In the genomic region with DNA sequence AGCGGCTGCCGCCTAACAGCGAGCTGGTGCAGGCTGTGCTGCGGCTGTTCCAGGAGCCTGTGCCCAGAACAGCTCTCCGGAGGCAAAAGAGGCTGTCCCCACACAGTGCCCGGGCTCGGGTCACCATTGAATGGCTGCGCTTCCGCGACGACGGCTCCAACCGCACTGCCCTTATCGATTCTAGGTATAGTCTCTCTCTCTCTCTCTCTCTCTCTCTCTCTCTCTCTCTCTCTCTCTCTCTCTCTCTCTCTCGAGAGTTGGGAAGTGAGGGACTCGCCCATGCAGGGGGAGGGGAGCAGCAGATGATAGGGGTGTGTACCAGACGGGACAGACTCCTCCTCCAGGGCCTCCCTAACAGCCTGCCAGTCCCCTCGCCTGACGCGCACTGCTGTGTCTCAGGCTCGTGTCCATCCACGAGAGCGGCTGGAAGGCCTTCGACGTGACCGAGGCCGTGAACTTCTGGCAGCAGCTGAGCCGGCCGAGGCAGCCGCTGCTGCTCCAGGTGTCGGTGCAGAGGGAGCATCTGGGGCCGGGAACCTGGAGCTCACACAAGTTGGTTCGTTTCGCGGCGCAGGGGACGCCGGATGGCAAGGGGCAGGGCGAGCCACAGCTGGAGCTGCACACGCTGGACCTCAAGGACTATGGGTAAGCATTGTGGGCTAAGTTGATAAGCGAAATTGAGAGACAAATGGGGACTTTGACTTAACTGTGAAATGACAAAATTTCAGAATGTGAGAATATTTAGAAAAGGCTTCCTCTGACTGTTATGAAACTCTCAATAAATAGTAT, we compare ENCODE assay signal across 9 mouse cellular contexts. TPM values are rescaled to one million over a fixed set of nuclear protein-coding genes. Genes with fewer than 3 reads are reported as not detected.
DNase-seq lines count a peak whose midpoint lies in the region; ATAC-seq and TF ChIP-seq lines count a peak whose summit lies in the region.
"Not testable (repeated sequence)": the region's sequence is repeated elsewhere in the genome, so short reads cannot be mapped to it uniquely, and the experiment has no call there.
"Had no signal": no experiment of that assay in that cellular context is flagged by ENCODE, and none has a peak within 500 bp of the region (broad histone marks: within the 10 kb centered on the region; RNA-seq: fewer than 3 reads in every experiment).

No protein-coding gene starts in this region.

- WGBS in liver, embryonic 16.5 days (ENCODE audit: insufficient replicate concordance), result 1% methylated on average over 32 of the region's 41 CpGs
- WGBS in midbrain, postnatal 0 days, result 5% methylated on average over 32 of the region's 41 CpGs
- WGBS in stomach, embryonic 16.5 days, result 3% methylated on average over 35 of the region's 41 CpGs

- peak; percentile 76 to 80 for ATAC-seq in hematopoietic stem cell, adult 5-6 weeks (replicated peaks in 1 of 2; ENCODE audit: insufficient read depth in 1 of 2, low FRiP score in 2 of 2, low TSS enrichment in 1 of 2, low read depth in 1 of 2, poor library complexity in 2 of 2, severe bottlenecking in 2 of 2)
- ATAC-seq in liver, embryonic 16.5 days (ENCODE audit: low read depth), result peak; percentile 96
- ATAC-seq in midbrain, postnatal 0 days (ENCODE audit: low FRiP score), result 0 out of 2 replicates have a peak, but pooled peaks have one; percentile 44
- ATAC-seq in stomach, embryonic 16.5 days (ENCODE audit: insufficient read depth, low FRiP score), result peak; percentile 93

- H3K27me3 ChIP-seq in liver, embryonic 16.5 days (ENCODE audit: control insufficient read depth, insufficient read depth, low read depth, low read length), result peaks cover 18% of the 10 kb centered on the region
- peaks cover 35% of the 10 kb centered on the region for H3K27me3 ChIP-seq in midbrain, postnatal 0 days (ENCODE audit: insufficient read depth, low read length)
- peaks cover 15% of the 10 kb centered on the region for H3K27me3 ChIP-seq in stomach, embryonic 16.5 days (ENCODE audit: control insufficient read depth, insufficient read depth, low read length)

- not testable (repeated sequence) for H3K36me3 ChIP-seq in ES-E14 (ENCODE audit: control insufficient read depth, insufficient read depth, low read length, poor library complexity, severe bottlenecking); liver, embryonic 16.5 days (ENCODE audit: control insufficient read depth, insufficient read depth); midbrain, postnatal 0 days (ENCODE audit: insufficient read depth, low read length); stomach, embryonic 16.5 days (ENCODE audit: control insufficient read depth, insufficient read depth, low read length)

- in situ Hi-C loops in ES-E14 (cut with MboI; ENCODE audit: low sequenced_read_pairs in 2 of 2, unreplicated experiment in 2 of 2), result not testable (repeated sequence)

- intact Hi-C loops in gastrocnemius, adult 2 months (cut with DNase I), result not testable (repeated sequence)

- not testable (repeated sequence) for DNase-seq in ES-E14 (ENCODE audit: low read depth, low spot score)
- DNase-seq in embryo, embryonic 11 days, result peak; percentile 52
- peak; percentile 69 for DNase-seq in gastrocnemius, adult 2 months
- DNase-seq in kidney, postnatal 14 days, result peak; percentile 51
- DNase-seq in midbrain, postnatal 0 days (ENCODE audit: low spot score), result peak; percentile 22

- H3K9me3 ChIP-seq in ES-E14 (ENCODE audit: control insufficient read depth, insufficient read depth, low read depth, low read length); liver, embryonic 16.5 days (replicated peaks; ENCODE audit: control insufficient read depth, low read length); midbrain, postnatal 0 days (ENCODE audit: low read length); stomach, embryonic 16.5 days (replicated peaks; ENCODE audit: control insufficient read depth, low read length): not testable (repeated sequence)

- TF ChIP-seq CTCF in gastrocnemius, adult 2 months (IDR thresholded peaks at IDR 0.05); midbrain, postnatal 0 days (IDR thresholded peaks at IDR 0.05): not testable (repeated sequence)

- H3K4me1 ChIP-seq in ES-E14 (ENCODE audit: control insufficient read depth in 2 of 2, insufficient read depth in 2 of 2, low read length in 2 of 2, poor library complexity in 1 of 2), result peaks cover 0 to 15% of the 10 kb centered on the region in 2 experiments; a peak in 2 of 4 replicates
- peaks cover 32% of the 10 kb centered on the region for H3K4me1 ChIP-seq in liver, embryonic 16.5 days (ENCODE audit: control insufficient read depth, low read depth, low read length)
- H3K4me1 ChIP-seq in midbrain, postnatal 0 days (ENCODE audit: insufficient read depth, low read length); stomach, embryonic 16.5 days (ENCODE audit: control insufficient read depth, insufficient read depth, low read length): not testable (repeated sequence)

- not testable (repeated sequence) for H3K27ac ChIP-seq in ES-E14 (ENCODE audit: insufficient read depth, low read depth, low read length, poor library complexity, severe bottlenecking); midbrain, postnatal 0 days (ENCODE audit: low read depth, low read length); stomach, embryonic 16.5 days (ENCODE audit: low read length)
- peak overlapping the region; percentile 56 for H3K27ac ChIP-seq in gastrocnemius, adult 2 months
- H3K27ac ChIP-seq in liver, embryonic 16.5 days (ENCODE audit: low read length), result peak overlapping the region; percentile 58

- peak overlapping the region; percentile 41 for H3K9ac ChIP-seq in ES-E14 (ENCODE audit: insufficient read depth, low read depth, low read length, poor library complexity, severe bottlenecking)
- peak overlapping the region; percentile 56 for H3K9ac ChIP-seq in liver, embryonic 16.5 days (ENCODE audit: low read depth, low read length)
- H3K9ac ChIP-seq in midbrain, postnatal 0 days (replicated peaks; ENCODE audit: low read length, poor library complexity, severe bottlenecking), result not testable (repeated sequence)
- peak overlapping the region; percentile 62 for H3K9ac ChIP-seq in stomach, embryonic 16.5 days (ENCODE audit: low read length)

- peak overlapping the region; percentile 79 for H3K4me2 ChIP-seq in liver, embryonic 16.5 days (ENCODE audit: low read depth, low read length)
- peak overlapping the region; percentile 22; the same call in 1 of the 2 replicates for H3K4me2 ChIP-seq in midbrain, postnatal 0 days (ENCODE audit: low read depth, low read length, poor library complexity, severe bottlenecking)
- H3K4me2 ChIP-seq in stomach, embryonic 16.5 days (ENCODE audit: low read depth, low read length), result peak overlapping the region; percentile 59

- peak overlapping the region; percentile 59 to 62 for H3K4me3 ChIP-seq in ES-E14 (ENCODE audit: insufficient read depth in 1 of 2, low read depth in 1 of 2, low read length in 2 of 2, poor library complexity in 1 of 2, severe bottlenecking in 1 of 2)
- peak overlapping the region; percentile 62 for H3K4me3 ChIP-seq in gastrocnemius, adult 2 months
- peak overlapping the region; percentile 62 for H3K4me3 ChIP-seq in liver, embryonic 16.5 days (ENCODE audit: low read depth, low read length)
- 0 out of 2 replicates have a peak overlapping the region, but pooled peaks have one; percentile 2 for H3K4me3 ChIP-seq in midbrain, postnatal 0 days (ENCODE audit: low read depth, low read length)
- H3K4me3 ChIP-seq in stomach, embryonic 16.5 days (replicated peaks; ENCODE audit: low read length), result peak overlapping the region; percentile 40

RNA-seq across cellular contexts. Expression of a gene that starts 2.0 kb away (rescaled TPM):
- 281 and 714 TPM in 2 replicates for total RNA-seq in ES-E14 (2012; rRNA removed)
- under 1 TPM; 0.22 to 0.33 TPM for total RNA-seq in gastrocnemius, adult 2 months (2021)
- 0.45 and 2.9 TPM in 2 replicates for total RNA-seq in hematopoietic stem cell, adult 5-6 weeks (2017)
- polyA plus RNA-seq in liver, embryonic 16.5 days (2015; fragmentation: Nextera tagmentation; extraction: Ambion mirVana), result 3.5 and 3.6 TPM in 2 replicates
- 0.38 TPM in 1 of 2 replicates, not detected in the other for total RNA-seq in midbrain, postnatal 0 days (2014; rRNA removed)
- polyA plus RNA-seq in midbrain, postnatal 0 days (2015; fragmentation: Nextera tagmentation; extraction: Ambion mirVana), result 0.41 and 0.42 TPM in 2 replicates
- 4.0 and 4.2 TPM in 2 replicates for polyA plus RNA-seq in stomach, embryonic 16.5 days (2015; fragmentation: Nextera tagmentation; extraction: Ambion mirVana)

RNA-seq across cellular contexts. Expression of a gene that starts 5.3 kb away (rescaled TPM):
- total RNA-seq in ES-E14 (2012; rRNA removed), result 14.7 and 30.5 TPM in 2 replicates
- 10 to 100 TPM; 13.9 to 14.5 TPM for total RNA-seq in gastrocnemius, adult 2 months (2021)
- 21.8 and 25.5 TPM in 2 replicates for total RNA-seq in hematopoietic stem cell, adult 5-6 weeks (2017)
- 8.9 and 10.9 TPM in 2 replicates for polyA plus RNA-seq in liver, embryonic 16.5 days (2015; fragmentation: Nextera tagmentation; extraction: Ambion mirVana)
- 4.8 and 6.4 TPM in 2 replicates for total RNA-seq in midbrain, postnatal 0 days (2014; rRNA removed)
- 1.3 and 1.7 TPM in 2 replicates for polyA plus RNA-seq in midbrain, postnatal 0 days (2015; fragmentation: Nextera tagmentation; extraction: Ambion mirVana)
- 29.2 and 35.3 TPM in 2 replicates for polyA plus RNA-seq in stomach, embryonic 16.5 days (2015; fragmentation: Nextera tagmentation; extraction: Ambion mirVana)

RNA-seq across cellular contexts. Expression of a gene that starts 32.7 kb away (rescaled TPM):
- 122 and 151 TPM in 2 replicates for total RNA-seq in ES-E14 (2012; rRNA removed)
- total RNA-seq in gastrocnemius, adult 2 months (2021), result 10 to 100 TPM; 10.3 to 11.7 TPM
- total RNA-seq in hematopoietic stem cell, adult 5-6 weeks (2017), result 21.5 and 25.4 TPM in 2 replicates
- polyA plus RNA-seq in liver, embryonic 16.5 days (2015; fragmentation: Nextera tagmentation; extraction: Ambion mirVana), result 81.2 and 83.4 TPM in 2 replicates
- total RNA-seq in midbrain, postnatal 0 days (2014; rRNA removed), result 48.5 and 50.5 TPM in 2 replicates
- 60.5 and 63.7 TPM in 2 replicates for polyA plus RNA-seq in midbrain, postnatal 0 days (2015; fragmentation: Nextera tagmentation; extraction: Ambion mirVana)
- polyA plus RNA-seq in stomach, embryonic 16.5 days (2015; fragmentation: Nextera tagmentation; extraction: Ambion mirVana), result 99.6 and 105 TPM in 2 replicates

RNA-seq across cellular contexts. Expression of a gene that starts 43.9 kb away (rescaled TPM):
- total RNA-seq in ES-E14 (2012; rRNA removed), result 68.3 and 219 TPM in 2 replicates
- total RNA-seq in gastrocnemius, adult 2 months (2021), result not detected
- total RNA-seq in hematopoietic stem cell, adult 5-6 weeks (2017), result not detected in 2 replicates
- not detected in 2 replicates for polyA plus RNA-seq in liver, embryonic 16.5 days (2015; fragmentation: Nextera tagmentation; extraction: Ambion mirVana)
- total RNA-seq in midbrain, postnatal 0 days (2014; rRNA removed), result 3.0 and 12.8 TPM in 2 replicates
- 7.7 and 8.6 TPM in 2 replicates for polyA plus RNA-seq in midbrain, postnatal 0 days (2015; fragmentation: Nextera tagmentation; extraction: Ambion mirVana)
- polyA plus RNA-seq in stomach, embryonic 16.5 days (2015; fragmentation: Nextera tagmentation; extraction: Ambion mirVana), result 0.35 TPM in 1 of 2 replicates, not detected in the other
- total RNA-seq: gastrocnemius, postnatal 4 days had no signal

Comparison
In these comparisons a context has a peak if more than half of its experiments do, and no peak if none do; other contexts are left out.
1. H3K4me3 ChIP-seq: peak in every context shown above with its lines; median percentile 62 in gastrocnemius, adult 2 months; 62 in liver, embryonic 16.5 days; 60 in ES-E14; 40 in stomach, embryonic 16.5 days; 2 in midbrain, postnatal 0 days.
2. ATAC-seq: peak in every context shown above with its lines; median percentile 96 in liver, embryonic 16.5 days; 93 in stomach, embryonic 16.5 days; 78 in hematopoietic stem cell, adult 5-6 weeks; 44 in midbrain, postnatal 0 days.
3. H3K4me2 ChIP-seq: peak in every context shown above with its lines; median percentile 79 in liver, embryonic 16.5 days; 59 in stomach, embryonic 16.5 days; 22 in midbrain, postnatal 0 days.
4. RNA of a gene that starts 2.0 kb away (total RNA-seq): 281 to 714 TPM in ES-E14; 0.45 to 2.9 TPM in hematopoietic stem cell, adult 5-6 weeks, 0.38 TPM in midbrain, postnatal 0 days and 0.22 to 0.33 TPM in gastrocnemius, adult 2 months; every median in the first group is over 10 times any median in the second.